Mouse (Mus musculus) gastrocnemius, postnatal 4 days (tissue): Measurements from ENCODE around the gene Dhx34. TPM values are rescaled to one million over a fixed set of nuclear protein-coding genes. Genes with fewer than 3 reads are reported as not detected.

ENCODE experiments used
- DNase-seq, 2 experiments: peaks; one replicate each; pipeline ENCODE4 v3.0.0; 2021 to 2022; ENCODE audit warnings: low spot score in 2 of 2, mixed read lengths in 2 of 2
- total RNA-seq, 2 experiments: library from RNA; stranded (reverse); gene quantifications; 2 replicates each; pipeline ENCODE4 v1.2.3; 2021

Gene Dhx34
- total RNA-seq, 2 experiments from 2014 or later = 9.3 to 10.5 TPM

DNA sequence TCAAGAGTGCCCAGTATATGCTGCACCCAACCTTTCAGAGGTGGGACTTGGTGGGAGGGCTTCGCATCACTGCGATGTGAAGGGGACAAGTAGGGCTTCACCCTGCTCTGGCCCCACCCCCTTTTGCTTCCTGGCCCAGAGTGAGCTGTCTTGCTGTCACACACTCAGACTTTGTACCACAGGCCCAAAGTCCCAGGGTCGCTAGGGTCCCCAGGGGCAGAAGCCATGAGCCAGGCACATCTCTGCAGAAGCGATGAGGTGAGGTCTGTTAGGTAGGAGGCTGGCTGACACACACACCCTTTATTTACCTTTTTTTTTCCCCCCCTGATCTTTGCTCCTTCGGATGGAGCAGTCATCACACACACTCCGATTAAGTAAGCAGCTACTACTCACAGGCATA lies 8.6 kb downstream of the Dhx34 start:
- DNase-seq = no peak

DNA sequence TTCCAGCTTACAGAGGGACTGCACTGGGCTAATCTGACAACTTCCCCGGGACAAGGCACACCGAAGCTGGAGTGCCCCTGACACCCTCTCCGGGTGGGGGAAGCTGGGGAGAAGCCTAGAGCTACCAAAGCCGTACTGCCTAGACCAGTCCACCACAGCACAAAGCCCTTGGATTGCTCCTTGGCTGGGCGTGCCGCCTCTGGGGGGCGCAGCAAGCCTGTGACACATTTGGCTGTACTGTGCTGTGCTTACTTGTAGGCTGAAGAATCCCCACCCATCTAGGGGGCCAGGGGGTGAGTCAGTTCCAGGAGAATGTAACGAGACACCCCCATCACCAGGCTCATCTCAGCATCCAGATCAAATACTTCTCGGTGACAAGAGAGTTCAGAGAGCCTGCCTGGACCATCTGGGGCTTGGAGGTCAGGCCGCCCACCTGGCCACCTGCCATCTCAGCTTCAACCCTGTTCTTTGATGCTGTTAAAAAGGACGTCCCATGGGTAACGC lies 10.9 kb downstream of the Dhx34 start:
- peak in 1 of 2 experiments; percentile 34 for DNase-seq

DNA sequence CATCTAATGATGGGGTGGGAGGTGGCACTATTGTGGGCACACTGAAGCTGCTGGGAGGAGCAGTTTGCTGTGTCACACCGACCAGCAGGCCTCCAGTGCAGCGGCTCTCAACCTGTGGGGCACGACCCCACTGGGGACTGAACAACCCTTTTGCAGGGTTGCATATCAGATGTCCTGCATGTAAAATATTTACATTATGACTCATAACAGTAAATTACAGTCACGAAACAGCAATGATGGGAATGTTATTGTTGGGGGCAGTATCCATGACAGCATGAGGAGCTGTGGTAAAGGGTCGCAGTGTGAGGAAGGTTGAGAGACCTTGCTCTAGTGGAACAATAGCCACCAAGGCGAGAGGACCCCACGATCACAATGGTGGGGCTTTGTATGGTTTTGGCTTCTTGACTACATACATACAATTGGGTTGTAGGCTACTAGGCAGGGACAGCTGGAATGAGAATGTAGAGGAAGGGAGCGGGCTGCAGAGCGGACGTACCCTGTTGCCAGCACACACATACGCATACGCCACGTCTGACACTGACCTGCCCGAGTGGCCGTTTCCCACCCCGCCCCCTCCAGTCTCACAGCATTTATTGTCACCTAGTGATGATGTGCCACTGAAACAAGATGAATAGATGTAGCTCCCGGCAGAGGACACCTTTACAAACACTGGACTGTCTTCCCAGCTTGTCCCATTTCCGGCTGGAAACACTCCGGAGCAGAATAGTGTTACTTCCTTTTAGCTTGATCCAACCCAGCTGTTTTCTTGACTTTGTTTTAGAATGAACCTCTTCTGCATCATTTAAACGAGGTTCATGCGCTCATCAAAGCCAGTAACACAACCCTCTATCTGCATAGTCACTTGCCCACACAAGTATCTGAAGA lies 12.8 kb downstream of the Dhx34 start:
- no peak for DNase-seq

DNA sequence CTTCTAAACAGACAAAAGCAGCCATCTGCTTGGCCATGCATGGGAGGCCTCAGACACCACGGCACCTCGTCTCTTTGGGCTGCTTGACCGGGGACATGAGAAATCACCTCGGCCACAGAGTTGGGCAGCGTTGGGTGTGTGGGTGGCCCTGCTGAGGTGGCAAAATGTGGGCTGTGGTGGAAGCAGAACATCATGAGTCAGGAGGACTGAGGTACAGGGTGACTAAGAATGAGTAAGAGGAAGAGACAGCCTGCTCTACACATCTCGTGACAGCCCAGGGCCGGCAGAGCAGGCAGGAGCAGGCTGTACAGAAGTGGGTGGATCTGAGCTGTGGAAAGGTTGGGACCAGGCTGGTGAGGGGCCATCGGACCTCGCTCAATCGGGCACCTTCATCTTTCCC lies 14.3 kb downstream of the Dhx34 start:
- DNase-seq = no peak

DNA sequence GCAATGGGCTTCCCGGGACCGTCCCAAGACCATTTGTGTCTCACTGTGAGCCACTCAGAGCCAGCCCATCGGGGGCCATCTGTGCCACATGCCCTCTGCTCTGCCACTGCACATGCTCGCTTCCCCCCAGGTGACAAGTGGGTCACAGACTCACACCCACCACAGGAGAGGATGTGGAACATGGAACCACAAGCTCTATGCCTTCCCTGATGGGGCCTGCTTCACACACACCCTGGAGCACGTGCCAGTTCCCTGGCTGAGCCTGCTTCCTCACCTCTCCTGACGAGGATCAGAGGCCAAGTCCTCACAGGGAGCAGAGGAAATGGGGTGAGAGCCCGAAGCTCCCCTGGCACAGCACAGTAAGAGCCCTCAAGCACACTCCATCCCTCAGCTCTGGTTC lies 14.8 kb downstream of the Dhx34 start:
- DNase-seq = no peak

DNA sequence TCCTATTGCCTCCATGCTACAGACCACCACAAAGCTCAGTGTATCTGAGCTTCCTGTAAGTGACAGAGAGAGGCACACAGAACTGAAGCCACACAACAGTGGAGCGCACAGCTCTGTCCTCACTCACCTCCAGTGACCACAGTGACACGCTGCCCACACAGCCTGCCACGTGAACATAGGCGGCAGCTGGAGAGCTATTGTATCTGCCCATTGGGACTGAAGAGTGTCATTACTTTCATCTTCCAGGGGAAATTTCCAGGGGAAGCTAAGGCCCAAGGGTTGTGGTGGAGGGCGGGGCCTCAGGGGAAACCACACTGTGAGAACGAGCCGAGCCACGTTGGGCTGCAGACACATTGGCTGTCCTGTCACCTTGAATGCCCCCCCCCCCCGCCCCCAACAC lies 17.0 kb downstream of the Dhx34 start:
- DNase-seq = no peak

DNA sequence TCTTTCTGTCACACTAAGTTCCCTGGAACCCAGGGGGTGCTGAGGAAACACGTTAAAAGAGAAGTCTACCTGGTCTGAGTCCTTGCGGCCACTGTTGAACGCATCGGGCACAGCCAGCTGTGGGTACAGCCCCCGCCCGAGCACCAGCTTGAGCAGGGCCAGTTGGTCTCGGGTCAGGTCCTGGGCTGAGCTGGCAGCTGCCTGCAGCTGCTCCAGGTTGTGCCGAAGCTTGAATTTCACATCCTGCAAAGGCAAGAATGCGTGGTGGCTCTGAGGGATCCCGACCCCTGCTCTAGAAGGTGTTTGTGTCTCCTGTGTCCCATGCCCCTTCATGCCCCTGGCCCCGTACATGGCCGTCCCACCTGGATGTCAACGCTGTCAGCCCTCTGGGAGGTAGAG lies 18.3 kb downstream of the Dhx34 start:
- DNase-seq = no peak

DNA sequence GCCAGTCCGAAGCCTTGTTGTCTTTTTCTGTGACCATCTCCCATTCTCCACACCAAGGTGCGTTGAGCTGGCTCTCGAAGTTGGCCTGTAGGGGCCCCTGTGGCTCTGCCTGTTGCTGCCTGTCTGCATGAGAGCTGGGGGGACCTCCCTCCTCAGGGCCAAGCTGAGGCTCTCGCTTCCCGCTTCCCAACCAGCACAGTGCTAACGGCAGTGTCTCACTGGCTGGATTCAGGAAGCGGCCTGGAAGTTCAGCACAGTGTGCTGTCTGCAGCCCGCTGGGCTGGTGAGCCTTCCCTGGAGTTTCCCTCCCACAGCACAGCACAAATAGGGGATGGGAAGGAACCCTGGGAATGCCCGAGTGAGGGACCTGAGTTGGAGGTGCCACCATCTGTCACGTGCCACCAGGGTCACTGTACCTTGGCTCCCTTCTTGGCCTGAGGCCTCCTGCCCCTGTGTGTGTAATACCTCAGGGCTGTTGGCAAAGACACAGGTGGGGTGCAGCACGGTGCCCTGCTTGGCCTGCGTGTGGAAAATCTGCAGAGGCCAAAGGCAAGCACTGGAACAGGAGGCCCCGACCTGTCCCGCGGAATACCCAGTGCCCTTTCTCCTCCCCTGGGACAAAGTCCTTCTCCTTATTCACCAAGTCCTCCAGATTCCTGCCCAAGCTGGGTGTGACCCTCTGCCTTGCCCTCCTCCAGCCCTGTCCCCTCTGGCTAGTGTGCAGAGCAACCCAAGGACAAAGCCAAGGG lies 18.9 kb downstream of the Dhx34 start:
- no peak for DNase-seq

DNA sequence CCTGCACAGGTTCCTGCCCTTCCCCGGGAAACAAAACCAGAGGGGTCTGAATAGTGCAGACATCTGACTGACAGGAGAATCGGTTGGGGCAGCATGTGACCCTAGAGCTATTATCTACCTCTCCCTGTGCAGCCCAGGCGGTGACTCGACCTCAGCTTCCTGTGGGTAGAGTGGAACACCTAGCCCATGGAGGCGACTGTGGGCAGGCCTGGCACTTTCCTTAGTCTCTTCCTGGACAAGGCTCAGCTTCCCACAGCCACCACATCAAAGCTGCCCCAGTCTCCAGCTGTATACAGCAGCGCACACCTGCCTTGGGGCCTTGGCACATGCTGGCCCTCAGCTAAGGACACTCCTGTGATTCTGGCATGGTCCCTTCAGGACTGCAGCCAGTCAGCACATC lies 20.7 kb downstream of the Dhx34 start:
- DNase-seq = no peak

DNA sequence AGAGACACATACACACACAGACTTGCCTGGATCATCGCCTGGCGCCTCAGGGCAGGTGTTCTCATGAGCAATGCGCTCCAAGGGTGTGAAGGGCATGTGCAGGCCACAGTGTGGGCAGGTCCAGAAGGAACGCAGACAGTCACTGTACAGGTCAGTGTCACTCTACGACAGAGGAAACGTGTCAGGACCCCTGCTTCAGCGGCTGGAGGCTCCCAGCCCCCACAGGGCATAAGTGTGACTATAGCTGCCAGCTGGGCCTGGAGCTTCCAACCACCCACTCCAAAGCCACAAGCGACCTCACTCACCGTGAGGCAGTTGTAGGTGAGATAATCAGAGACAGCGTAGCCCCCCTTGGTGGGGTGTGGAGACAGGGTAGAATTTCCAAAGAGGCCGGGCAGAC lies 23.3 kb downstream of the Dhx34 start:
- no peak for DNase-seq

DNA sequence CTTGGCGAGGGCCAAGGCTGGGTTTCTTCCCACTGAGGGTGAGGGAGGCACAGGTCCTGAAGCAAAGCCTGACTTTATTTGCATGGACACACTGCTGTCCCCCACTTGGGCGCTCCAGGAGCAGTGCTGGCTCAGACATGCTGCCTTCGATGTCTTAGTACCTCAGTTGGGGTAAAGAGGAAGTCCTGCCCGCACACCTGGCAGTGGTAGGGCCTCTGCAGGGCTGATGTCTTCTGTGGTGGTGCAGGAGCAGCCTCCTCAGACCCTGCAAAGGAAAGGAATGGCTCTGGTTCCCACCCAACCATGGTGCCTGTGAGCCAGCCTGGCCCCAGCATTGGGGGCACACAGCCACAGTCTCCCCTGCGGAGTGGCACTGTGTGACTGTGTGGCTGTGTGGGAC lies 24.7 kb downstream of the Dhx34 start:
- DNase-seq = no peak

DNA sequence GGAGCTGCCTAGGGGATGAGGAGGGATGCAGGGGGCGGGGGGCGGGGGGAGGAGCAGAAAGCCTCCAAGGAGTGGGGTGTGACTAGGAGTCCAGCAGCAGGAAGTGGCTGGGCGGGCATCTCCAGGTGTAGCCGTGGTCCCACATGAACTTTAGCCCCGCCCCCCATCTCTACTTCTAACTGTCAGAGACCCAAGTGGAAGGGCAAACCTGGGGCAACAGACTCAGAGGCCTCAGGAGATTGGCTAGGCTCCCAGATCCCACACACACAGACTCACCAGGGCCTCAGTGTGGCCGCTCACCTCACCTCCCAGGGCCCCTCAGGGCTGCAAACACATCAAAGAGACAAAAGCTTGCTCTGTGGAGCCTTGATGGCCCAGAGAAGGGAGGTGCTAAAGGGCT lies 25.2 kb downstream of the Dhx34 start:
- no peak for DNase-seq

DNA sequence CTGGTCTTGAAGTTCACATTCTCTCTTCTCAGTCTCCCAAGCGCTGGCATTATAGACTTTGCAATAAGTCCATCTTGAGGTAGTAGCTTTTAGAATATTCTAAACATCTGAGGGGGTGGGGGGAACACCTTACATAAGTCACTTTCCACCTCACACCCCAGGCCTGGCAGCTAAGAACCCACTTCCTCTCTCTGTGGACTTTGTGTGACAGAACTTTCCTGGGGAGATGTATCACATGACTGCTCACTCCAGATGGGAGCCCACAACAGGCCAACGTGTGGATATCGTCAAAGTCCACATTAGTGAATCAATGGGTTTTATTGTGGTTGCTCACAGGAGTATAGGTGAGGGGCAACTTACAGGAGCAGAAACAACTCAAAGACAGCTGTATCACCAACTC lies 28.1 kb downstream of the Dhx34 start:
- DNase-seq = no peak

DNA sequence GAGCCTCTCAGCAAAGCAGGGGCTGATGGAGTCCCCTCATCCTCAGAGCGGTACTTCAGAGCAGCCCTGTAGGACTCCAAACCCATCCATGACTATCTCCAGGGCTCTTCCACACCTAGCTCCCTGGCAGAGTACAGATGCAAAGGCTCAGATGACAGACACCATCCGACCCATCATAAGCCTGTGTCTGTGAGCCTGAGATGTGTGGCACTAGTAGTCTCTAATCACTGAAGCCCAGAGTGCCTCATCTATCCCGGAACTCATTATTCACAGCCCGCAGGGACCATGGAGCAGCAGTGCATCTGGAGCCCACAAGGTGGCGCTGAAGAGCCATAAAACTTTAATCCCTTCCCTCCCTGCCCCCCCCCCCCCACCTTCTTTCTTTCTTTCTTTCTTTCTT lies 29.5 kb downstream of the Dhx34 start:
- peak; percentile 55 to 68 for DNase-seq

DNA sequence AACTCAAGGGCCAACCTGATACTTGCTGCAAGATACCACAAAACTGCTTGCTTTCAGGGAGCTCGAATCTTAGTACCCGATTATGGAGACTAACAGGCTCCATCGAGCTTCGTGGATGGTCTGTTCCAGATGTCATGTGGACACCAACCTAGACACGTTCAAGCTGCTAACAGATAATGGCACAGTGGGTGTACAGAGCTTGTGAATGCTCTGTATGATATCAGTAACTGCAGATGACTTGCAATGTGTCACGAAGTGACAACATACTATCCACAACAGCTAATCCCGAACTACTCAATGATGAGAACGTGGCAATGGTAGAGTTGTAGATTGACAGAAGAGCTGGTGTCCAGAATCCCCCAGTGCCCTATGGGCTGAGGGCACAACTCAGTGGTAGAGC lies 34.3 kb downstream of the Dhx34 start:
- no peak for DNase-seq

DNA sequence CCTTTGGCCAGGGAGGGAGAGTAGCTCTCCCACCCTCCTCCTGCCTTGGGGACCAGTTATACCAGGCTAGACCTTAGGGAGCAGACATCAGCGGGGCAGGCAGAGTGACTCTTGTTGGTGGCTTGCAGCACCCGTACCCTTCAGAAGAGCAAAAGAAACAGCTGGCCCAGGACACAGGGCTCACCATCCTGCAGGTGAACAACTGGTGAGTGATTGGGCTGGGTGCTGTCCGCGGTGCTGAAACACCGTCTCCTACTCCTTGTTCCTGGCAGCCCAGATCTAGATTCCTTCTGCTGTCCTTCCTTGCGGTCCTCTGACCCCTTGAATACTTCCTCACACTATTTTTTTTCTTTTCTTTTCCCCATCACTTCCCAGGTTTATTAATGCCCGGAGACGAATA lies 38.2 kb downstream of the Dhx34 start:
- DNase-seq = peak in 1 of 2 experiments; percentile 56

DNA sequence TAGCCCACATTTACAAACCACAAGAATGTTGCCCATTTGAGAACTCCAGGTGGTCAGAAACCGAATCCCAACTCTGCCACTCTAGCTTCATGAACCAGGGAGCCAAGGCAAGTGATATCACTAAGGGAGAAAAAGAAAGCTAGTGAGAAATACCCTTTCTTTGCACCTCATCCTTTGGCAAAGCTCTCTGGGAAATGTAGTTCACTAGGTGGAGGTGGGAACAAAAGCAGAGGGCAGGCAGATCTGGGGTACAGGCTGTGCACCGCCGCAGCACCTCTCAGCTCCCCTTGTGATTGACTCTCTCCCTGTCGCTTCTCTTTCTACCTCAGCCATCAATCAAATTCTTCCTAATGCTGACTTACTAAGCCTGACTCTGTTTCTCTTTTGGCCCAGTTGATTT lies 43.7 kb downstream of the Dhx34 start:
- no peak for DNase-seq

DNA sequence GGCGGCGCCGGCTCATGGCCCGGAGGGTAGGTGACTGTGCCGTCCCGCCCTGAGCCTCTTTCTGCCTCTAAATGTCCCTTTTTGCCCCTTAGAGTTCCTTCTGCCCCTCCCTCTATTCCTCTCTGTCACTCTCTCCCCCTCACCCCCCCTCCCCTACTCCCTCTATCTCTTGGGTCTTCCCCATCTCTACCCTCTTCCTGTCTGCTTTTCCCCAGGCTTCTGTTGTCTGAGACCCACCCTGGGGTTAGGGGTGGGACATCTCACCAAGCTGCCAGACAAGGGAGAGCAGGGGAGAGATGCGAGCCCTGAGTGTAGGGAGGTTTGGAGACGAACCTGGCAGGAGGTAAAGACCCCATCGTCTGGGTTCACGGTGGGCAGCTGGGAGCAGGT lies 46.3 kb downstream of the Dhx34 start:
- DNase-seq = no peak

DNA sequence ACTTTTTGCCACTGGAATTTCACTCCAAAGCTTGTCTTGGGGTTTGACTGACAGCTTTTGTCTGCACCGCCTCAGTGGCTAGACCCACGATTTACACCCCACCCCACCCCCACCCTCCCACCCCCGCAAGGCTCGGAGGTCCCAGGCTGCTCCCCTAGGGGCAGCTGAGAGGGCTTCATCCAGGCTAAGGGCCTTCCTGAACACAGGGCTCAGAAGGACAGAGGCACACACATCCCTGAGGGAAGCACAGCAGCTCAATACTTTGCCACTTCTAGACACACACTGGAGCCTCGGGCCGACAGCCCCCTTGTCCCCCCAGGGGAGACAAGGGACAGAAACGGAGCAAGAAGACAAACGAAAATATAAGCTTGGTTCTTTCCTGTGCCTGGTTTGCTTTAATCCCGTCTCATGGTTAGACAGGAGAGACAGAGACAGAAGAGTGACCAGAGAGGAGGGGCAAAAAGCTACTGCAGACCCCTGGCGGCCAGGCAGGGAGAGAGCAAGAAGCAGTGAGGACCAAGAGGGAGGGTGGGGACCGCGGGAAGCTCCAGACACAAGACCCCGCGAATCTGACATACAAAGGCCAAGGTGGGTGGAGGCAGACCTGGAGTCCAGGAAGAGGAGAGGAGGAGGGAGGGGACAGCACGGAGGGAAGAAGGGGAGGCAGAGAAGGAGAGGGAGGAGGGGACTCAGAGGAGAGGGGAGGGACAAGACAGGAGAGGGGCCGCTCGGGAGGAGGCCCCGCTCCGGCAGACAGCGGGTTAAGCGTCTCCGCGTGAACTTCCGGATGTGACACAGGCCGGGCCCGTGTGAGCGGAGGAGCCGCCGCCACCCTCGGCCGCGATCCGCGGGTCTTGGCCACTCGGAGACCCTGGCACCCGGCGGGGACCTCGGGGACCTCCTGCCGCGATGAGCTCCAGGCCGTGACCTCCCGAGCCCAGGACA lies 47.0 kb downstream of the Dhx34 start, which contains the start of gene Meis3:
Gene Meis3 (plus strand): TSS at position 494 of the 945 bp plus-strand sequence.
- peak; percentile 34 to 59 for DNase-seq

DNA sequence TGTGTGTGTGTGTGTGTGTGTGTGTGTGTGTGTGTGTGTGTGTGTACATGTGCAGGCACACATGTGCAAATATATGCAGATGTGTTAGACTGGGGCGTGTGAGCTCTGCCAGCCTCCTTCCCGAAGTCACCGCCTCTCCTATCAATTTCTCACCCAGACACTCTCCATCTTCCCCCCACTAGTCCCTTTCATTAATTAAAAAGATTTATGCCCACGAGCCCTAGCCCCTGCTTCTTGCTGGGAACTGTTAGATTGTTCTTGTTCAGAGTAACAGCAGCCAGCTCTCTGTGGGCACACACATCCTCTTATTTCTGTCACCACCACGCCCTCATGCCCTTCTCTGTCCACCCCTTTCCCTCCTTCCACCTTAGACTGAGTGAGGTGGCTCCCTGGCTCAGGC lies 48.7 kb downstream of the Dhx34 start:
- no peak for DNase-seq

DNA sequence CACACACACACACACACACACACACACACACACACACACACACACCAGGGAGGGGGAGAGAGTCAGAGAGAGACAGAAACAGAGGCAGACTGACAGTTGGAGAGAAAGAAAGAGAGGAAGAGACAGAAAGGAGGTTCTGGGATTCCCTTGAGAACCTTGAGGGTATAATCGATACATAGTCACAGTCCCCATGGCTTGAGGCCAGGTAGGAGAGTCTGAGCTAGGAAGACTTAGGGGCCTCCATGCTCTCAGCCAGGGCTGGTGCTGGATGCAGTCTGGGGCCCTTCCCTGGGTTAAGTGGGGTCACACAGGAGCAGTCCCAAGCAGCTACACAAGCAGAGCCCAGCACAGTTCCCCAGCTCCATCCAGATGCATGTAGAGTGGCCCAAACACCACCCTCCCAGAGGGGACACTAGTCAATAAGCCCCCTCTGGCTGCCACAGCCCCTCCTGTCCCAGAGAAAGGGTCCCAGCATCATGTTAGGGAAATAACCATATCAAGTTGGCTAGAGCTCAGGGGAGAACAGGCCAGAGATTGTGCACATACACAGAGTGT lies 49.2 kb downstream of the Dhx34 start:
- DNase-seq = no peak
